Mouse (Mus musculus) layer of hippocampus, adult 11-12 months (tissue): ENCODE measurements around the gene Fas.

ENCODE experiments used
- DNase-seq: peaks from one replicate; pipeline ENCODE4 v3.0.0; 2022; ENCODE audit warnings: low spot score

Gene Fas

DNA sequence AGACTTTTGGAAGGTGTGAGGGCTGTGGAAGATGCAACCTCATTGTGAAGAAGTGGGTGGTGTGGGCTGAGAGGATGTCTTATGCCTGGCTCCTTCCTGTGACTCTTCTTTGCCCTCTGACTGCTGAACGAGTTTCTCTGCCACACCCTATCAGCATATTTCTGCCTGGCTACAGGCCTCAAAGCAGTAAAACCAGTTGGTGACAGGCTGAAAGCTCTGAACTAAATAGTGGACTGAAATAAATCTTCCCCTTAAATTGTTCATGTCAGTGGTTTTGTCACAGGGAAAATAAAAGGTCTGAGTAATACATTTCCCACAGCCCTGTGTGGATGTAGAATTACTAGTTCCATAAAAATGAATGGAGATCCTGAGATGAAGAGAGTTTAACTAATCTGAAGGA is 79.1 kb downstream of the Fas start:
- DNase-seq: no peak

DNA sequence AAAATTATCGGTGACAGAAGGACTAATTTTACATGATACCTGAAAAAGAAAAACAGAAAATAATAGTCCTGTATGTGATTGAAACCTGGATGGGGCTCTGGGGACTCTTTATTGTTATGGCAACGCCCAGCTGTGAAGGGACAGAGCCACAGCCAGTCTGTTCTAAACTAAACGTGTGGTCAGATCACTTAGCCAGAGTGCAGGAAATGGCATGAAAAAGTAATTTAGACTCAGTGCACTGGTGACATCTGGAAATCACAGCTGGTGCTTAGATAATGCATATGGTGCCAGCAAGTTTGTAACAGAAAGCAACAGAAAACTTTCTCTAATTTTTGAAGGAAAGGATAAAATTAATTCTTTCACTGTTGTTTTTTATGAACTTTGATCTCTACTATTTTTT is 79.9 kb downstream of the Fas start:
- no peak for DNase-seq
